Mouse (Mus musculus) spleen, adult 2 months (tissue): Measurements from ENCODE around the gene Pde8a. TPM values are rescaled to one million over a fixed set of nuclear protein-coding genes. Genes with fewer than 3 reads are reported as not detected.
"Not testable (repeated sequence)": the region's sequence is repeated elsewhere in the genome, so short reads cannot be mapped to it uniquely, and the experiment has no call there.

Source experiments
- DNase-seq, 2 experiments: peaks; one replicate each; pipeline versions ENCODE4 v3.0.0 to v3.0.0-alpha.2; 2012 to 2021; ENCODE audit warnings: low spot score in 2 of 2, low read depth in 1 of 2
- H3K27ac ChIP-seq: fragments of 200-500 bp; 2 replicates; pipeline ENCODE4 v1.5.1; 2012; ENCODE audit warnings: low read length, inconsistent platforms; ENCODE audit not compliant: insufficient read depth
- H3K27me3 ChIP-seq: fragments of 200-500 bp; 2 replicates; pipeline ENCODE4 v1.6.1; 2012; ENCODE audit warnings: mild to moderate bottlenecking, moderate library complexity, low read length, inconsistent platforms; ENCODE audit not compliant: control insufficient read depth, insufficient read depth
- H3K36me3 ChIP-seq: fragments of 200-500 bp; 2 replicates; pipeline ENCODE4 v1.6.1; 2012; ENCODE audit warnings: mild to moderate bottlenecking, low read length, inconsistent platforms; ENCODE audit not compliant: control insufficient read depth, insufficient read depth
- H3K4me1 ChIP-seq: fragments of 200-500 bp; 2 replicates; pipeline ENCODE4 v1.6.1; 2011; ENCODE audit warnings: inconsistent platforms; ENCODE audit not compliant: control insufficient read depth, insufficient read depth, insufficient read length
- H3K4me3 ChIP-seq: fragments of 200-500 bp; 2 replicates; pipeline ENCODE4 v1.5.1; 2011; ENCODE audit warnings: mild to moderate bottlenecking, inconsistent platforms; ENCODE audit not compliant: insufficient read depth, insufficient read length; ENCODE audit errors: extremely low read depth
- CTCF ChIP-seq: fragments of 200-500 bp; IDR thresholded peaks from 2 replicates; pipeline ENCODE4 v1.5.1; 2011; ENCODE audit warnings: mild to moderate bottlenecking, inconsistent platforms; ENCODE audit not compliant: insufficient read depth, insufficient read length, insufficient replicate concordance; ENCODE audit errors: extremely low read depth
- POLR2A ChIP-seq: fragments of 200-500 bp; IDR thresholded peaks from 2 replicates; pipeline ENCODE4 v1.6.1; 2011; ENCODE audit warnings: low read depth, low read length, inconsistent platforms
- WGBS: fragments of 180-500 bp; shearing (Covaris S2); methylation state at CpG from one replicate; pipeline ENCODE4 v1.1.7; 2018; 5-methylcytosine and 5-hydroxymethylcytosine counted together
- polyA plus RNA-seq: library from polyadenylated mRNA; depleted of rRNA; stranded (reverse); fragments of >200 nt; gene quantifications from 2 replicates; pipeline ENCODE4 v1.2.3, GENCODE M21; 2012

Pde8a gene
- polyA plus RNA-seq, 1 experiment, result 5.5 TPM

DNA sequence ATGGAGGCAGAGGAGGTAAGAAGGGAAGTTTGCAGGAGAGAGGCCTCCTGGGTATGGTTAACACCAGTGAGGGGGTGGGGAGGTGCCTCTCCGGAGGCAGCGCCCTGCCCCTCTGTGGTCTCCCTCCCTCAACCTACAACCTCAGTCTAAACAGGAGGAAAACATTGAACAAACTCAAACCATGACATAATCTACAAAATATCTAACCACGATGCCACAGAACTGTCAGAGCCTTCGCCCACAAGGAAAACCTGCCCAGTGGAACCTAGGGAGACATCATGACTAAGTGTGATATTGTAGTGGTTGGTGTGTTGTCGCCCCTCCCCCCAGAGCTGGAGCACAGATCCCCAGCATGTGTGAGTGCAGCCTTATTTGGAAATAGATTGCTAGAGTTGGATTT lies 33.9 kb upstream of the Pde8a start:
- Histone ChIP-seq H3K27ac (no peak overlapping the region), H3K36me3 (no peaks in the 10 kb centered on the region), H3K27me3 (no peaks in the 10 kb centered on the region), H3K4me1 (no peaks in the 10 kb centered on the region), H3K4me3 (no peak overlapping the region)
- DNase-seq, result peak in 1 of 2 experiments; percentile 15
- no peak for TF ChIP-seq CTCF
- no peak for TF ChIP-seq POLR2A
- 40% methylated on average over 5 of the region's 5 CpGs for WGBS

GRCm38 (mm10) chr7:81182492-81183175 lies 30.8 kb upstream of the Pde8a start:
- DNase-seq, result no peak
- Histone ChIP-seq H3K27me3 (no peaks in the 10 kb centered on the region), H3K36me3 (no peaks in the 10 kb centered on the region), H3K4me1 (no peaks in the 10 kb centered on the region), H3K4me3 (no peak overlapping the region), H3K27ac (no peak overlapping the region)
- WGBS, result 84% methylated on average over 10 of the region's 10 CpGs
- TF ChIP-seq CTCF (no peak), POLR2A (no peak)

- no peaks in the 10 kb centered on the region for H3K36me3 ChIP-seq
- no peak overlapping the region for H3K27ac ChIP-seq
- DNase-seq, result no peak
- TF ChIP-seq POLR2A, result no peak
- no peak for TF ChIP-seq CTCF
- no peak overlapping the region for H3K4me3 ChIP-seq
- no peaks in the 10 kb centered on the region for H3K4me1 ChIP-seq
- no peaks in the 10 kb centered on the region for H3K27me3 ChIP-seq
Measured at GRCm38 (mm10) chr7:81183181-81183580, 30.2 kb upstream of the Pde8a start.

GRCm38 (mm10) chr7:81184136-81184535 lies 29.3 kb upstream of the Pde8a start:
- TF ChIP-seq CTCF, result no peak
- TF ChIP-seq POLR2A, result no peak
- Histone ChIP-seq H3K4me1 (no peaks in the 10 kb centered on the region), H3K27ac (no peak overlapping the region), H3K4me3 (no peak overlapping the region), H3K36me3 (no peaks in the 10 kb centered on the region), H3K27me3 (no peaks in the 10 kb centered on the region)
- 91% methylated on average over 2 of the region's 2 CpGs for WGBS
- no peak for DNase-seq

DNA sequence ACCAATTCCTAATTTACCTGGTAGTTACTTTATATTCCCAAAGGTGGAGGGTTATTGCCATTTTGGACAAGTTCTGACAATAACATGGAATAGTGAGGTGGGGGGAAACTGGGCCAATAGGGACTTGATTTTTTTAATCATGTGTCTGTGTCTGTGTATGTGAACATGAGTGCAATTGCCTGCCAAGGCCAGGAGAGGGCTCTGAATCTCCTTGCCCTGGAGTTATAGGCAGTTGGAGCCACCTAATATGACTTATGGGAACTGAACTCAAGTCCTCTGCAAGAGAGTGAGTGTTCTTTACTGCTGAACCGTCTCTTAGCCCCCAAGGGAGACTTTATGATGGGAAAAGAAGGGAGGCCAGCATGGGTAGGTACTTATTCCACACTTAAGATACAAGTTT lies 28.7 kb upstream of the Pde8a start:
- H3K4me1 ChIP-seq, result no peaks in the 10 kb centered on the region
- no peak for DNase-seq
- no peak for TF ChIP-seq CTCF
- no peak for TF ChIP-seq POLR2A
- no peaks in the 10 kb centered on the region for H3K36me3 ChIP-seq
- no peak overlapping the region for H3K4me3 ChIP-seq
- no peak overlapping the region for H3K27ac ChIP-seq
- WGBS, result 81% methylated on average over 1 of the region's 1 CpGs
- no peaks in the 10 kb centered on the region for H3K27me3 ChIP-seq

GRCm38 (mm10) chr7:81186036-81186435 lies 27.4 kb upstream of the Pde8a start:
- not testable (repeated sequence) for H3K27ac ChIP-seq, H3K4me3 ChIP-seq, H3K4me1 ChIP-seq, H3K27me3 ChIP-seq, H3K36me3 ChIP-seq, DNase-seq

GRCm38 (mm10) chr7:81189180-81189579 lies 24.2 kb upstream of the Pde8a start:
- Histone ChIP-seq H3K36me3 (no peaks in the 10 kb centered on the region), H3K4me3 (no peak overlapping the region), H3K27ac (no peak overlapping the region), H3K4me1 (no peaks in the 10 kb centered on the region), H3K27me3 (no peaks in the 10 kb centered on the region)
- WGBS, result 77% methylated on average over 9 of the region's 9 CpGs
- no peak for DNase-seq
- TF ChIP-seq POLR2A (no peak), CTCF (no peak)

DNA sequence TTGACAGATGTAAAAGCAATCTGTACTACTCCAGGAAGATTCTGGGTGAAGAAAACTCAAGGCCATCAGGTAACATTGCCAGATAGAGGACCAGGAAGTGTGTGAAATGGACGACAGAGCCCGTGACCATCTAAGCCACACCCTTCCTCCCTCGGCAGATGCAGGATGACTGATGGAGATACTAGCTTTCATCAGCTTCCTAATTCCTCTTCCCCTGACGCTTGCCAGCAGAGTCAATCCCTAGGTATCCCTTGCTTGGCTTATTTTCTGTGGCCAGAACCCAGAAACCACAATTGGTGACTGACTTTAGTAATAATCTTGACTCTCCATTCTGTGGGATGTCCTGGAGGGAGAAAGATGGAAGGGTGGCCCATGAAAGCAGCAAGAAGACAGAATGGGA lies 17.9 kb upstream of the Pde8a start:
- no peak overlapping the region for H3K27ac ChIP-seq
- DNase-seq, result no peak
- no peaks in the 10 kb centered on the region for H3K4me1 ChIP-seq
- H3K4me3 ChIP-seq, result no peak overlapping the region
- no peaks in the 10 kb centered on the region for H3K36me3 ChIP-seq
- 55% methylated on average over 4 of the region's 4 CpGs for WGBS
- no peak for TF ChIP-seq POLR2A
- no peaks in the 10 kb centered on the region for H3K27me3 ChIP-seq
